Mouse (Mus musculus): ENCODE measurements around the gene Nupr1. TPM values are rescaled to one million over a fixed set of nuclear protein-coding genes. Genes with fewer than 3 reads are reported as not detected.

The Nupr1 gene
- polyA plus RNA-seq, 2 experiments = 1.9 to 3.2 TPM

DNA sequence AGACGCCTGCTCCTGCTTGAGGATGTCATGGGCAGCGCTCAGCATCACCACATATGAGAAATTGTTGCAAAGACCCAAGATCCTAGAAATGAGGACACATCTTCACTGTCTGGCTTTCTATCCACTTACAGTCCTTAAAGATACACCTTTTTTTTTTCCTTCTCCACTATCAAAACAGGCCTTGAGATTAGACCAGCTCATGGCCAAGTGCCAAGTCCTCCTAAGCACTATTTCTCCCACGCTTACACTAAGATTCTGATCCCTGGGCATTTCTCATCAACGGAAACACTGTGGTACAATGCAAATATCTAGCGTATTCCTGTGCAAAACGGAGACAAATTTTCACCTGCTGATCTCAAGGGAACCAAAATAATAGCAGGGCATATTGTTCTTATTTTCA, 49.0 kb downstream of the Nupr1 start:
- Histone ChIP-seq H3K27me3 (ENCODE audit: control insufficient read depth, insufficient read depth, low read length) (no peaks in the 10 kb centered on the region), H3K9ac (replicated peaks) (no peak overlapping the region), H3K36me3 (replicated peaks; ENCODE audit: control insufficient read depth, insufficient read depth, low read depth) (no peaks in the 10 kb centered on the region), H3K9me3 (ENCODE audit: control insufficient read depth, low read length) (no peaks in the 10 kb centered on the region), H3K4me1 (replicated peaks; ENCODE audit: control insufficient read depth in 2 of 2, insufficient read depth in 2 of 2, low read length in 1 of 2) (peaks cover 3 to 10% of the 10 kb centered on the region in 2 experiments; a peak in 3 of 4 replicates), H3K4me2 (ENCODE audit: low read depth) (no peak overlapping the region), H3K4me3 (ENCODE audit: insufficient read depth in 1 of 2, low read depth in 2 of 2, low read length in 2 of 2) (no peak overlapping the region), H3K27ac (no peak overlapping the region)
- DNase-seq (ENCODE audit: low read depth in 3 of 3, low spot score in 3 of 3) = no peak
- TF ChIP-seq EP300 (IDR thresholded peaks at IDR 0.05; ENCODE audit: low read depth) (no peak), CTCF (IDR thresholded peaks at IDR 0.05; ENCODE audit: low read depth) (no peak)
- WGBS (ENCODE audit: insufficient replicate concordance) = 72% methylated on average over 6 of the region's 6 CpGs
- no peak for ATAC-seq (ENCODE audit: insufficient read depth)

DNA sequence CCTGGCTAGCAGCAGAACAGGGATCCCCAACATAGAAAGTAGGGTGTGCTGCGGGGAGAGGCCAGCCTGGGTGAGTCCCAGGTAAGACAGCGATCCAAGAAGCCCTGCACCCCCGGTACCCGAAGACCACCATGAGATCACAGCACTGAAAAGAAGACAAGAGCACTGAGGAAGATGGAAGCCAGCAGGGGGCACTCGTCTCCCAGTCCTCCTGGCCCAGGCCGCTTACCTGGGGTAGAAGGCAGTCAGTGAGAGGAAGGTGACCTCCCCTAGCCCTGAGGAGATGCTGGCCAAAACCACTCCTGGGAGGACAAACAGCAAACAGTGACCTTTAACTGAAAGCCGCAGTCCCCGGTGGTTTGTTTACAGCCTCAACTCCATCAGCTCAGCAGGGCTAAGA, 51.5 kb downstream of the Nupr1 start:
- TF ChIP-seq EP300 (IDR thresholded peaks at IDR 0.05; ENCODE audit: low read depth) (no peak), CTCF (IDR thresholded peaks at IDR 0.05; ENCODE audit: low read depth) (peak; percentile 78)
- Histone ChIP-seq H3K36me3 (replicated peaks; ENCODE audit: control insufficient read depth, insufficient read depth, low read depth) (no peaks in the 10 kb centered on the region), H3K27ac (no peak overlapping the region), H3K9me3 (ENCODE audit: control insufficient read depth, low read length) (no peaks in the 10 kb centered on the region), H3K9ac (replicated peaks) (no peak overlapping the region), H3K4me3 (ENCODE audit: insufficient read depth in 1 of 2, low read depth in 2 of 2, low read length in 2 of 2) (no peak overlapping the region), H3K4me1 (replicated peaks; ENCODE audit: control insufficient read depth in 2 of 2, insufficient read depth in 2 of 2, low read length in 1 of 2) (peaks cover 3 to 7% of the 10 kb centered on the region in 2 experiments; a peak in 3 of 4 replicates), H3K27me3 (ENCODE audit: control insufficient read depth, insufficient read depth, low read length) (no peaks in the 10 kb centered on the region), H3K4me2 (ENCODE audit: low read depth) (no peak overlapping the region)
- DNase-seq (ENCODE audit: low read depth in 3 of 3, low spot score in 3 of 3) = no peak
- no peak for ATAC-seq (ENCODE audit: insufficient read depth)
- WGBS (ENCODE audit: insufficient replicate concordance) = 51% methylated on average over 8 of the region's 8 CpGs

DNA sequence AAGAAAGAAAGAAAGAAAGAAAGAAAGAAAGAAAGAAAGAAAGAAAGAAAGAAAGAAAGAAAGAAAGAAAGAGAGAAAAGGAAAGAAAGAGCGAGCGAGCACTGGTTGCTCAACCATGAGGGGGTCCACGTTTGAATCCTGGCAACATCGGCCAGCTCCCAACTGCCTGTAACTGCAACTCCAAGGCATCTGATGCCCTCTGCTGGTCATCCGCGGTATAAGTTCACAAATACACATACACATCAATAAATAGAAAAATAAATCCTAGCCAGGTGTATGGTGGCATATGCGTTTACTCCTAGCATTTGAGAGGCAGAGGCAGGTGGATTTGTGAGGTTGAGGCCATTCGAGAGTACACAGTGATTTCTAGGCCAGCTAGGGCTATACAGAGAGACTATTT, 53.7 kb downstream of the Nupr1 start:
- WGBS (ENCODE audit: insufficient replicate concordance) = 36% methylated on average over 8 of the region's 8 CpGs
- ATAC-seq (ENCODE audit: insufficient read depth) (no peak), DNase-seq (ENCODE audit: low read depth in 3 of 3, low spot score in 3 of 3) (peak; percentile 52 to 59 (median 56))
- no peaks in the 10 kb centered on the region for H3K36me3 ChIP-seq (replicated peaks; ENCODE audit: control insufficient read depth, insufficient read depth, low read depth)
- no peaks in the 10 kb centered on the region for H3K4me1 ChIP-seq (replicated peaks; ENCODE audit: control insufficient read depth in 2 of 2, insufficient read depth in 2 of 2, low read length in 1 of 2)
- H3K4me3 ChIP-seq (ENCODE audit: insufficient read depth in 1 of 2, low read depth in 2 of 2, low read length in 2 of 2) = no peak overlapping the region
- TF ChIP-seq EP300 (IDR thresholded peaks at IDR 0.05; ENCODE audit: low read depth) (no peak), CTCF (IDR thresholded peaks at IDR 0.05; ENCODE audit: low read depth) (peak; percentile 86)
- no peaks in the 10 kb centered on the region for H3K27me3 ChIP-seq (ENCODE audit: control insufficient read depth, insufficient read depth, low read length)
- no peak overlapping the region for H3K4me2 ChIP-seq (ENCODE audit: low read depth)
- no peaks in the 10 kb centered on the region for H3K9me3 ChIP-seq (ENCODE audit: control insufficient read depth, low read length)
- no peak overlapping the region for H3K9ac ChIP-seq (replicated peaks)
- no peak overlapping the region for H3K27ac ChIP-seq

Small RNA genes lying within 50 kb of the gene (microRNA-seq; reads per million reads assigned to microRNA genes)
- gene Mir7059 = 3.4 reads per million

Other genes starting within 250 kb of the Nupr1 start
- 6.8 and 7.1 TPM in 2 replicates for gene Nfatc2ip, start 234.1 kb downstream of the Nupr1 start, polyA plus RNA-seq (2012; rRNA removed)
- gene Nfatc2ip, start 234.1 kb downstream of the Nupr1 start, polyA plus RNA-seq (2014; fragmentation: Nextera tagmentation; extraction: Ambion mirVana) = 3.0 and 3.1 TPM in 2 replicates
- gene Cd19, start 216.0 kb downstream of the Nupr1 start, polyA plus RNA-seq (2012; rRNA removed) = 0.30 and 0.35 TPM in 2 replicates
- gene Cd19, start 216.0 kb downstream of the Nupr1 start, polyA plus RNA-seq (2014; fragmentation: Nextera tagmentation; extraction: Ambion mirVana) = 0.34 and 0.64 TPM in 2 replicates
- 3.4 and 4.4 TPM in 2 replicates for gene Rabep2, start 202.1 kb downstream of the Nupr1 start, polyA plus RNA-seq (2012; rRNA removed)
- 3.1 and 4.6 TPM in 2 replicates for gene Rabep2, start 202.1 kb downstream of the Nupr1 start, polyA plus RNA-seq (2014; fragmentation: Nextera tagmentation; extraction: Ambion mirVana)
- gene Atp2a1, start 167.8 kb downstream of the Nupr1 start, polyA plus RNA-seq (2012; rRNA removed) = 0.15 and 0.16 TPM in 2 replicates
- 0.10 TPM in 1 of 2 replicates, not detected in the other for gene Atp2a1, start 167.8 kb downstream of the Nupr1 start, polyA plus RNA-seq (2014; fragmentation: Nextera tagmentation; extraction: Ambion mirVana)
- gene Sh2b1, start 155.4 kb downstream of the Nupr1 start, polyA plus RNA-seq (2012; rRNA removed) = 12.4 and 12.9 TPM in 2 replicates
- gene Sh2b1, start 155.4 kb downstream of the Nupr1 start, polyA plus RNA-seq (2014; fragmentation: Nextera tagmentation; extraction: Ambion mirVana) = 8.3 and 9.5 TPM in 2 replicates
- 44.6 and 67.8 TPM in 2 replicates for gene Tufm, start 143.5 kb downstream of the Nupr1 start, polyA plus RNA-seq (2012; rRNA removed)
- 73.2 and 82.9 TPM in 2 replicates for gene Tufm, start 143.5 kb downstream of the Nupr1 start, polyA plus RNA-seq (2014; fragmentation: Nextera tagmentation; extraction: Ambion mirVana)
- gene Atxn2l, start 127.4 kb downstream of the Nupr1 start, polyA plus RNA-seq (2012; rRNA removed) = 41.3 and 42.9 TPM in 2 replicates
- gene Atxn2l, start 127.4 kb downstream of the Nupr1 start, polyA plus RNA-seq (2014; fragmentation: Nextera tagmentation; extraction: Ambion mirVana) = 17.3 and 24.3 TPM in 2 replicates
- gene Eif3c, start 64.5 kb downstream of the Nupr1 start, polyA plus RNA-seq (2012; rRNA removed) = 45.7 and 58.0 TPM in 2 replicates
- gene Eif3c, start 64.5 kb downstream of the Nupr1 start, polyA plus RNA-seq (2014; fragmentation: Nextera tagmentation; extraction: Ambion mirVana) = 94.4 and 96.2 TPM in 2 replicates
- 1.2 and 1.6 TPM in 2 replicates for gene Apobr, start 45.9 kb downstream of the Nupr1 start, polyA plus RNA-seq (2012; rRNA removed)
- 0.69 TPM in 2 replicates for gene Apobr, start 45.9 kb downstream of the Nupr1 start, polyA plus RNA-seq (2014; fragmentation: Nextera tagmentation; extraction: Ambion mirVana)
- gene Cln3, start 45.0 kb downstream of the Nupr1 start, polyA plus RNA-seq (2012; rRNA removed) = 8.4 and 8.8 TPM in 2 replicates
- 7.2 and 9.7 TPM in 2 replicates for gene Cln3, start 45.0 kb downstream of the Nupr1 start, polyA plus RNA-seq (2014; fragmentation: Nextera tagmentation; extraction: Ambion mirVana)
- 0.07 TPM in 1 of 2 replicates, not detected in the other for gene Il27, start 35.9 kb downstream of the Nupr1 start, polyA plus RNA-seq (2012; rRNA removed)
- not detected in 2 replicates for gene Il27, start 35.9 kb downstream of the Nupr1 start, polyA plus RNA-seq (2014; fragmentation: Nextera tagmentation; extraction: Ambion mirVana)
- 19.5 and 24.7 TPM in 2 replicates for gene Sgf29, start 18.4 kb upstream of the Nupr1 start, polyA plus RNA-seq (2012; rRNA removed)
- gene Sgf29, start 18.4 kb upstream of the Nupr1 start, polyA plus RNA-seq (2014; fragmentation: Nextera tagmentation; extraction: Ambion mirVana) = 23.6 and 34.4 TPM in 2 replicates
- 4.5 and 6.4 TPM in 2 replicates for gene Sult1a1, start 45.6 kb upstream of the Nupr1 start, polyA plus RNA-seq (2012; rRNA removed)
- gene Sult1a1, start 45.6 kb upstream of the Nupr1 start, polyA plus RNA-seq (2014; fragmentation: Nextera tagmentation; extraction: Ambion mirVana) = 13.1 and 15.2 TPM in 2 replicates
- 35.8 and 69.8 TPM in 2 replicates for gene Bola2, start 64.5 kb upstream of the Nupr1 start, polyA plus RNA-seq (2012; rRNA removed)
- gene Bola2, start 64.5 kb upstream of the Nupr1 start, polyA plus RNA-seq (2014; fragmentation: Nextera tagmentation; extraction: Ambion mirVana) = 97.2 and 111 TPM in 2 replicates
- gene Slx1b, start 64.9 kb upstream of the Nupr1 start, polyA plus RNA-seq (2012; rRNA removed) = 5.7 and 6.3 TPM in 2 replicates
- gene Slx1b, start 64.9 kb upstream of the Nupr1 start, polyA plus RNA-seq (2014; fragmentation: Nextera tagmentation; extraction: Ambion mirVana) = 1.8 and 2.0 TPM in 2 replicates
- 48.0 and 52.5 TPM in 2 replicates for gene Coro1a, start 76.9 kb upstream of the Nupr1 start, polyA plus RNA-seq (2012; rRNA removed)
- gene Coro1a, start 76.9 kb upstream of the Nupr1 start, polyA plus RNA-seq (2014; fragmentation: Nextera tagmentation; extraction: Ambion mirVana) = 65.6 and 81.5 TPM in 2 replicates
- 35.9 and 39.8 TPM in 2 replicates for gene Mapk3, start 128.7 kb upstream of the Nupr1 start, polyA plus RNA-seq (2012; rRNA removed)
- gene Mapk3, start 128.7 kb upstream of the Nupr1 start, polyA plus RNA-seq (2014; fragmentation: Nextera tagmentation; extraction: Ambion mirVana) = 14.4 and 15.5 TPM in 2 replicates
- gene Gdpd3, start 135.5 kb upstream of the Nupr1 start, polyA plus RNA-seq (2012; rRNA removed) = 1.3 and 2.0 TPM in 2 replicates
- gene Gdpd3, start 135.5 kb upstream of the Nupr1 start, polyA plus RNA-seq (2014; fragmentation: Nextera tagmentation; extraction: Ambion mirVana) = 0.27 and 0.59 TPM in 2 replicates
- gene Ypel3, start 146.1 kb upstream of the Nupr1 start, polyA plus RNA-seq (2012; rRNA removed) = 69.9 and 74.2 TPM in 2 replicates
- gene Ypel3, start 146.1 kb upstream of the Nupr1 start, polyA plus RNA-seq (2014; fragmentation: Nextera tagmentation; extraction: Ambion mirVana) = 76.0 and 83.3 TPM in 2 replicates
- 1.3 and 1.5 TPM in 2 replicates for gene Tbx6, start 150.6 kb upstream of the Nupr1 start, polyA plus RNA-seq (2012; rRNA removed)
- 0.43 and 0.47 TPM in 2 replicates for gene Tbx6, start 150.6 kb upstream of the Nupr1 start, polyA plus RNA-seq (2014; fragmentation: Nextera tagmentation; extraction: Ambion mirVana)
- gene Ppp4c, start 161.6 kb upstream of the Nupr1 start, polyA plus RNA-seq (2012; rRNA removed) = 81.8 and 83.2 TPM in 2 replicates
- gene Ppp4c, start 161.6 kb upstream of the Nupr1 start, polyA plus RNA-seq (2014; fragmentation: Nextera tagmentation; extraction: Ambion mirVana) = 105 and 117 TPM in 2 replicates
- gene Fam57b, start 166.8 kb upstream of the Nupr1 start, polyA plus RNA-seq (2012; rRNA removed) = 0.19 and 0.24 TPM in 2 replicates
- gene Fam57b, start 166.8 kb upstream of the Nupr1 start, polyA plus RNA-seq (2014; fragmentation: Nextera tagmentation; extraction: Ambion mirVana) = not detected in 2 replicates
- gene 4930451I11Rik, start 200.8 kb upstream of the Nupr1 start, polyA plus RNA-seq (2012; rRNA removed) = not detected in 2 replicates
- gene 4930451I11Rik, start 200.8 kb upstream of the Nupr1 start, polyA plus RNA-seq (2014; fragmentation: Nextera tagmentation; extraction: Ambion mirVana) = not detected in 2 replicates
- gene Doc2a, start 216.6 kb upstream of the Nupr1 start, polyA plus RNA-seq (2012; rRNA removed) = 0.02 TPM in 1 of 2 replicates, not detected in the other
- 0.18 TPM in 1 of 2 replicates, not detected in the other for gene Doc2a, start 216.6 kb upstream of the Nupr1 start, polyA plus RNA-seq (2014; fragmentation: Nextera tagmentation; extraction: Ambion mirVana)
- 24.7 and 58.1 TPM in 2 replicates for gene Hirip3, start 231.1 kb upstream of the Nupr1 start, polyA plus RNA-seq (2012; rRNA removed)
- gene Hirip3, start 231.1 kb upstream of the Nupr1 start, polyA plus RNA-seq (2014; fragmentation: Nextera tagmentation; extraction: Ambion mirVana) = 5.2 and 5.6 TPM in 2 replicates
- 22.7 and 25.1 TPM in 2 replicates for gene Ino80e, start 231.5 kb upstream of the Nupr1 start, polyA plus RNA-seq (2012; rRNA removed)
- gene Ino80e, start 231.5 kb upstream of the Nupr1 start, polyA plus RNA-seq (2014; fragmentation: Nextera tagmentation; extraction: Ambion mirVana) = 36.6 and 40.6 TPM in 2 replicates

Data from liver, embryonic 14.5 days (tissue).